16 mouse cellular contexts compared by ENCODE assay signal in the genomic region with DNA sequence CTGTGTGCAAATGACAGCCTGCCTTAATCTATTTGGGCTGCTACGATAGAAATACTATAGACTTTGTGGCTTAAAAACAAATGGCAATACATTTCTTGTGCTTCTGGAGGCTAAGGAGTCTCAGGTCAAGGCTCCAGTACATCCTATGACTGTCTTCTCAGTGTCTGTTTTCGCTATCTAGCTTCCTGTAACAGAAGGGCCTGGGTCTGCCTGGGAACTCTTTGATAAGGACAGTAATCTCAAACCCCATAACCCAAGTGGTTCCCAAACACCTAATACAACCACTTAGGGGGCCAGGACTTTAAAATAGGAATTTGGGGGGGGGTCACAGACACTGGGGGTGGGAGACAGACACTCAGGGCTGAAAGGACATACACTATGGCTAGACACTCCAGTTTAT.
"Had no signal": no experiment of that assay in that cellular context is flagged by ENCODE, and none has a peak within 500 bp of the region (broad histone marks: within the 10 kb centered on the region; RNA-seq: fewer than 3 reads in every experiment).

No protein-coding gene starts in this region.

- DNase-seq: retina, postnatal 1 day; right cerebral cortex, adult 18-20 months; right cerebral cortex, postnatal 14 days; right cerebral cortex, postnatal 25 days; right cerebral cortex, postnatal 4 days; spleen, adult 18-20 months; thymus, adult 18-20 months; thymus, adult 2 months; thymus, postnatal 14 days; thymus, postnatal 25 days; thymus, postnatal 36 days; thymus, postnatal 4 days had no signal

- H3K4me3 ChIP-seq: neural tube, embryonic 13.5 days; neural tube, embryonic 15.5 days; stomach, embryonic 15.5 days had no signal

- H3K9ac ChIP-seq: neural tube, embryonic 13.5 days; neural tube, embryonic 15.5 days; stomach, embryonic 15.5 days had no signal

- H3K36me3 ChIP-seq: neural tube, embryonic 13.5 days; neural tube, embryonic 15.5 days; stomach, embryonic 15.5 days had no signal

- H3K27ac ChIP-seq: neural tube, embryonic 13.5 days; neural tube, embryonic 15.5 days; stomach, embryonic 15.5 days; stomach, postnatal 0 days had no signal

- H3K9me3 ChIP-seq: neural tube, embryonic 13.5 days; neural tube, embryonic 15.5 days; stomach, embryonic 15.5 days had no signal

- H3K4me2 ChIP-seq: neural tube, embryonic 13.5 days; neural tube, embryonic 15.5 days; stomach, embryonic 15.5 days had no signal
